Mouse (Mus musculus) small intestine, adult 2 months (tissue): ENCODE results near the gene Dync1i2.

Source experiments
- CTCF ChIP-seq: fragments of 200-500 bp; IDR thresholded peaks from 2 replicates; pipeline ENCODE4 v1.5.1; 2012; ENCODE audit warnings: low read depth, mild to moderate bottlenecking, control low read depth, inconsistent platforms, low read length, moderate library complexity, mixed read lengths; ENCODE audit not compliant: insufficient replicate concordance, insufficient read length; ENCODE audit errors: extremely low read depth
- POLR2A ChIP-seq: fragments of 200-500 bp; IDR thresholded peaks from 2 replicates; pipeline ENCODE4 v1.6.1; 2012; ENCODE audit warnings: low read depth, mild to moderate bottlenecking, control low read depth, inconsistent platforms, low read length, moderate library complexity

GRCm38 (mm10) chr2:71194137-71194960 lies 17.2 kb upstream of the Dync1i2 start:
- TF ChIP-seq CTCF: no peak
- no peak for TF ChIP-seq POLR2A
